Comparison of ENCODE assay signal across 13 mouse cellular contexts in the genomic region with DNA sequence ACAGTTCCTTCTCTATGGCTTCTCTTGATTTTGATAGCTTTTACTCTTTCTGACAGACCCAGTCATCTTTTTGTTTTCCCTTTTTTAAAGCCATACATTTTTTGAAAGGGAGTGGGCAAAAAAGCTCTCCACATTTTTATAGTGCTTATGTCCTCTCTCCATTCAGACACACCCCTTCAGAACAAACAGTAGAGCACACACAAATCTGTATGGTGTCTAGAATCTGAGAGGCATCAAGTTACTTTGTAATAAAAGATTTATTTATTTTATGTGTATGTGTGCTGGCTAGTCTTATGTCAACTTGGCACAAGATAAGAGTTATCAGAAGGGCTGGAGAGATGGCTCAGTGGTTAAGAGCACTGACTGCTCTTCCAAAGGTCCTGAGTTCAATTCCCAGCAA. TPM values are rescaled to one million over a fixed set of nuclear protein-coding genes. Genes with fewer than 3 reads are reported as not detected.
DNase-seq lines count a peak whose midpoint lies in the region; ATAC-seq and TF ChIP-seq lines count a peak whose summit lies in the region.
"Had no signal": no experiment of that assay in that cellular context is flagged by ENCODE, and none has a peak within 500 bp of the region (broad histone marks: within the 10 kb centered on the region; RNA-seq: fewer than 3 reads in every experiment).

No protein-coding gene starts in this region.

- no peak for TF ChIP-seq CTCF in heart, postnatal 0 days (IDR thresholded peaks at IDR 0.05; ENCODE audit: low read depth)
- no peak for TF ChIP-seq CTCF in left cerebral cortex, adult 2 months (IDR thresholded peaks at IDR 0.05)
- TF ChIP-seq CTCF in stomach, postnatal 0 days (IDR thresholded peaks at IDR 0.05; ENCODE audit: low read depth): no peak

- intact Hi-C loops in heart, postnatal 36 days (cut with DNase I): no loop called here
- intact Hi-C loops in left cerebral cortex, adult 2 months (cut with DNase I): no loop called here
- intact Hi-C loops in left cerebral cortex, postnatal 25 days (cut with DNase I): no loop called here

- peak overlapping the region; percentile 60 for H3K27ac ChIP-seq in forebrain, embryonic 15.5 days (replicated peaks)
- H3K27ac ChIP-seq in forebrain, embryonic 12.5 days: no peak overlapping the region
- H3K27ac ChIP-seq in heart, postnatal 0 days (ENCODE audit: low read depth): peak overlapping the region; percentile 53
- H3K27ac ChIP-seq in left cerebral cortex, adult 2 months: peak overlapping the region; percentile 48
- peak overlapping the region; percentile 22; the same call in 1 of the 2 replicates for H3K27ac ChIP-seq in stomach, embryonic 14.5 days (ENCODE audit: low read length)
- H3K27ac ChIP-seq in stomach, postnatal 0 days (replicated peaks): no peak overlapping the region
- H3K27ac ChIP-seq: limb, embryonic 15.5 days; neural tube, embryonic 12.5 days had no signal

- H3K36me3 ChIP-seq in forebrain, embryonic 15.5 days: peaks cover 31% of the 10 kb centered on the region
- H3K36me3 ChIP-seq in forebrain, embryonic 12.5 days (replicated peaks): peaks cover 60% of the 10 kb centered on the region
- H3K36me3 ChIP-seq in heart, postnatal 0 days (replicated peaks; ENCODE audit: control insufficient read depth, insufficient read depth, low read length): peaks cover 75% of the 10 kb centered on the region
- peaks cover 40% of the 10 kb centered on the region for H3K36me3 ChIP-seq in stomach, embryonic 14.5 days (ENCODE audit: control insufficient read depth, insufficient read depth, low read length)
- peaks cover 9% of the 10 kb centered on the region; the same call in 1 of the 2 replicates for H3K36me3 ChIP-seq in stomach, postnatal 0 days (ENCODE audit: control insufficient read depth, insufficient read depth, low read length)

- no peak for DNase-seq in heart, postnatal 0 days (ENCODE audit: low spot score)
- DNase-seq in heart, postnatal 36 days: no peak
- DNase-seq in left cerebral cortex, adult 2 months (ENCODE audit: extremely low spot score in 1 of 2, low spot score in 2 of 2): no peak
- no peak for DNase-seq in left cerebral cortex, postnatal 25 days (ENCODE audit: low spot score in 2 of 2)
- no peak for DNase-seq in stomach, postnatal 0 days (ENCODE audit: low spot score)
- DNase-seq: adrenal gland, postnatal 25 days; cerebellum, adult 18-20 months had no signal

- no peak for ATAC-seq in forebrain, embryonic 15.5 days (replicated peaks)
- no peak for ATAC-seq in forebrain, embryonic 12.5 days (ENCODE audit: low FRiP score)
- ATAC-seq in heart, postnatal 0 days (ENCODE audit: insufficient read depth, low read depth): no peak
- ATAC-seq in stomach, embryonic 14.5 days (ENCODE audit: insufficient number of reproducible peaks, insufficient read depth, low FRiP score, low read depth): no peak
- ATAC-seq in stomach, postnatal 0 days (ENCODE audit: low FRiP score, low TSS enrichment): no peak

- H3K4me1 ChIP-seq in forebrain, embryonic 15.5 days: no peaks in the 10 kb centered on the region
- H3K4me1 ChIP-seq in forebrain, embryonic 12.5 days: no peaks in the 10 kb centered on the region
- no peaks in the 10 kb centered on the region for H3K4me1 ChIP-seq in heart, postnatal 0 days (ENCODE audit: control insufficient read depth, insufficient read depth)
- H3K4me1 ChIP-seq in stomach, embryonic 14.5 days (ENCODE audit: control insufficient read depth, insufficient read depth, low read length): no peaks in the 10 kb centered on the region
- no peaks in the 10 kb centered on the region for H3K4me1 ChIP-seq in stomach, postnatal 0 days (replicated peaks; ENCODE audit: control insufficient read depth, insufficient read depth)
- H3K4me1 ChIP-seq: limb, embryonic 15.5 days; neural tube, embryonic 12.5 days had no signal

- no peak for TF ChIP-seq EP300 in heart, postnatal 0 days (IDR thresholded peaks at IDR 0.05; ENCODE audit: low read depth)
- no peak for TF ChIP-seq EP300 in stomach, postnatal 0 days (optimal IDR thresholded peaks at IDR 0.05)

- no peak overlapping the region for H3K9ac ChIP-seq in forebrain, embryonic 15.5 days (replicated peaks)
- no peak overlapping the region for H3K9ac ChIP-seq in forebrain, embryonic 12.5 days
- no peak overlapping the region for H3K9ac ChIP-seq in heart, postnatal 0 days (replicated peaks; ENCODE audit: low read depth, low read length)
- H3K9ac ChIP-seq in stomach, embryonic 14.5 days (replicated peaks; ENCODE audit: low read depth, low read length): no peak overlapping the region
- no peak overlapping the region for H3K9ac ChIP-seq in stomach, postnatal 0 days (ENCODE audit: low read length)
- H3K9ac ChIP-seq: limb, embryonic 15.5 days; neural tube, embryonic 12.5 days had no signal

- H3K9me3 ChIP-seq in forebrain, embryonic 15.5 days: no peaks in the 10 kb centered on the region
- H3K9me3 ChIP-seq in forebrain, embryonic 12.5 days: no peaks in the 10 kb centered on the region
- no peaks in the 10 kb centered on the region for H3K9me3 ChIP-seq in heart, postnatal 0 days (replicated peaks; ENCODE audit: control insufficient read depth, low read length)
- H3K9me3 ChIP-seq in stomach, embryonic 14.5 days (ENCODE audit: control insufficient read depth, low read depth, low read length): no peaks in the 10 kb centered on the region
- no peaks in the 10 kb centered on the region for H3K9me3 ChIP-seq in stomach, postnatal 0 days (ENCODE audit: control insufficient read depth, low read length)
- H3K9me3 ChIP-seq: limb, embryonic 15.5 days; neural tube, embryonic 12.5 days had no signal

- no peak overlapping the region for H3K4me3 ChIP-seq in forebrain, embryonic 15.5 days
- no peak overlapping the region for H3K4me3 ChIP-seq in forebrain, embryonic 12.5 days (replicated peaks)
- H3K4me3 ChIP-seq in heart, postnatal 0 days (ENCODE audit: low read depth, low read length): no peak overlapping the region
- H3K4me3 ChIP-seq in left cerebral cortex, adult 2 months: no peak overlapping the region
- H3K4me3 ChIP-seq in stomach, embryonic 14.5 days (ENCODE audit: low read depth, low read length): no peak overlapping the region
- no peak overlapping the region for H3K4me3 ChIP-seq in stomach, postnatal 0 days (ENCODE audit: low read depth, low read length)
- H3K4me3 ChIP-seq: limb, embryonic 15.5 days; neural tube, embryonic 12.5 days had no signal

- H3K27me3 ChIP-seq in forebrain, embryonic 15.5 days: no peaks in the 10 kb centered on the region
- H3K27me3 ChIP-seq in forebrain, embryonic 12.5 days: no peaks in the 10 kb centered on the region
- no peaks in the 10 kb centered on the region for H3K27me3 ChIP-seq in heart, postnatal 0 days (ENCODE audit: control insufficient read depth, insufficient read depth, low read length)
- H3K27me3 ChIP-seq in stomach, embryonic 14.5 days (ENCODE audit: control insufficient read depth, insufficient read depth, low read length): no peaks in the 10 kb centered on the region
- H3K27me3 ChIP-seq in stomach, postnatal 0 days (ENCODE audit: control insufficient read depth, insufficient read depth, low read length): no peaks in the 10 kb centered on the region
- H3K27me3 ChIP-seq: limb, embryonic 15.5 days; neural tube, embryonic 12.5 days had no signal

- no peak overlapping the region for H3K4me2 ChIP-seq in forebrain, embryonic 15.5 days (replicated peaks)
- H3K4me2 ChIP-seq in forebrain, embryonic 12.5 days: no peak overlapping the region
- H3K4me2 ChIP-seq in heart, postnatal 0 days (ENCODE audit: low read depth, low read length): no peak overlapping the region
- no peak overlapping the region for H3K4me2 ChIP-seq in stomach, embryonic 14.5 days (replicated peaks; ENCODE audit: low read depth, low read length)
- H3K4me2 ChIP-seq in stomach, postnatal 0 days (replicated peaks; ENCODE audit: low read depth): no peak overlapping the region
- H3K4me2 ChIP-seq: limb, embryonic 15.5 days; neural tube, embryonic 12.5 days had no signal

RNA-seq across cellular contexts. Expression of a gene that starts 57.7 kb away (rescaled TPM):
- 5.5 and 5.8 TPM in 2 replicates for polyA plus RNA-seq in forebrain, embryonic 15.5 days (2015; fragmentation: Nextera tagmentation; extraction: Ambion mirVana)
- polyA plus RNA-seq in forebrain, embryonic 12.5 days (2016; fragmentation: Nextera tagmentation; extraction: Ambion mirVana): 2.4 and 2.7 TPM in 2 replicates
- total RNA-seq in heart, postnatal 0 days (2014; rRNA removed; ENCODE audit: low replicate concordance): 0.11 and 0.27 TPM in 2 replicates
- polyA plus RNA-seq in heart, postnatal 0 days (2015; fragmentation: Nextera tagmentation; extraction: Ambion mirVana): 0.30 and 0.52 TPM in 2 replicates
- total RNA-seq in heart, postnatal 36 days (2021): 10 to 100 TPM; 11.3 to 12.3 TPM
- 1 to 10 TPM; 7.5 to 8.7 TPM for total RNA-seq in left cerebral cortex, adult 2 months (2021)
- 1 to 10 TPM; 9.6 to 9.8 TPM for total RNA-seq in left cerebral cortex, postnatal 25 days (2021)
- 0.20 TPM in 2 replicates for polyA plus RNA-seq in stomach, embryonic 14.5 days (2014; fragmentation: Nextera tagmentation; extraction: Ambion mirVana)
- 2.0 and 2.6 TPM in 2 replicates for polyA plus RNA-seq in stomach, postnatal 0 days (2015; fragmentation: Nextera tagmentation; extraction: Ambion mirVana)
- total RNA-seq: megakaryocyte-erythroid progenitor cell, adult 5-6 weeks had no signal

Comparison
In these comparisons a context has a peak if more than half of its experiments do, and no peak if none do; other contexts are left out.
1. H3K27ac ChIP-seq: peak in forebrain, embryonic 15.5 days (single experiment), heart, postnatal 0 days (single experiment), left cerebral cortex, adult 2 months (single experiment) and stomach, embryonic 14.5 days (single experiment); none in forebrain, embryonic 12.5 days (single experiment) and stomach, postnatal 0 days (single experiment).